ENCODE assay signal across 9 mouse cellular contexts in genomic region chr1:134989372-134989771, GRCm38 (mm10). TPM values are rescaled to one million over a fixed set of nuclear protein-coding genes. Genes with fewer than 3 reads are reported as not detected.
DNase-seq lines count a peak whose midpoint lies in the region; ATAC-seq and TF ChIP-seq lines count a peak whose summit lies in the region.
"Had no signal": no experiment of that assay in that cellular context is flagged by ENCODE, and none has a peak within 500 bp of the region (broad histone marks: within the 10 kb centered on the region; RNA-seq: fewer than 3 reads in every experiment).

No protein-coding gene starts in this region.

- peak; percentile 100 for TF ChIP-seq CTCF in midbrain, postnatal 0 days (IDR thresholded peaks at IDR 0.05)

- H3K36me3 ChIP-seq in heart, embryonic 12.5 days = no peaks in the 10 kb centered on the region
- H3K36me3 ChIP-seq in midbrain, postnatal 0 days (ENCODE audit: insufficient read depth, low read length) = no peaks in the 10 kb centered on the region
- H3K36me3 ChIP-seq: neural tube, embryonic 12.5 days had no signal

- no peaks in the 10 kb centered on the region for H3K9me3 ChIP-seq in heart, embryonic 12.5 days (replicated peaks)
- H3K9me3 ChIP-seq in midbrain, postnatal 0 days (ENCODE audit: low read length) = no peaks in the 10 kb centered on the region

- H3K27ac ChIP-seq in heart, embryonic 12.5 days (ENCODE audit: poor library complexity, severe bottlenecking) = no peak overlapping the region
- no peak overlapping the region for H3K27ac ChIP-seq in midbrain, postnatal 0 days (ENCODE audit: low read depth, low read length)
- H3K27ac ChIP-seq: neural tube, embryonic 12.5 days had no signal

- DNase-seq in heart, adult 18-20 months = peak; percentile 74 to 89
- DNase-seq in R1 (ENCODE audit: low read depth, low spot score) = peak; percentile 84
- DNase-seq in cerebellum, postnatal 14 days = peak; percentile 91 to 93
- peak; percentile 12 for DNase-seq in gonadal fat pad, adult 2 months (ENCODE audit: low read depth)
- peak; percentile 56 to 79 for DNase-seq in layer of hippocampus, postnatal 25 days (ENCODE audit: extremely low spot score in 1 of 2, low spot score in 1 of 2)
- peak; percentile 94 for DNase-seq in midbrain, postnatal 0 days (ENCODE audit: low spot score)
- peak; percentile 75 for DNase-seq in telencephalon, adult 2 months (ENCODE audit: low read depth, low spot score)

- H3K4me1 ChIP-seq in heart, embryonic 12.5 days (replicated peaks) = peaks cover 9% of the 10 kb centered on the region; the same call in 1 of the 2 replicates
- no peaks in the 10 kb centered on the region for H3K4me1 ChIP-seq in midbrain, postnatal 0 days (ENCODE audit: insufficient read depth, low read length)

- WGBS in heart, embryonic 12.5 days = 10% methylated on average over 7 of the region's 7 CpGs
- WGBS in midbrain, postnatal 0 days = 11% methylated on average over 7 of the region's 7 CpGs

- ATAC-seq in heart, embryonic 12.5 days (ENCODE audit: insufficient number of reproducible peaks, low FRiP score) = no peak
- ATAC-seq in midbrain, postnatal 0 days (ENCODE audit: low FRiP score) = no peak

- no peak overlapping the region for H3K4me2 ChIP-seq in heart, embryonic 12.5 days
- no peak overlapping the region for H3K4me2 ChIP-seq in midbrain, postnatal 0 days (ENCODE audit: low read depth, low read length, poor library complexity, severe bottlenecking)
- H3K4me2 ChIP-seq: neural tube, embryonic 12.5 days had no signal

- H3K4me3 ChIP-seq in heart, embryonic 12.5 days = no peak overlapping the region
- no peak overlapping the region for H3K4me3 ChIP-seq in midbrain, postnatal 0 days (ENCODE audit: low read depth, low read length)
- H3K4me3 ChIP-seq: neural tube, embryonic 12.5 days had no signal

- no peak overlapping the region for H3K9ac ChIP-seq in heart, embryonic 12.5 days
- no peak overlapping the region for H3K9ac ChIP-seq in midbrain, postnatal 0 days (replicated peaks; ENCODE audit: low read length, poor library complexity, severe bottlenecking)
- H3K9ac ChIP-seq: neural tube, embryonic 12.5 days had no signal

- peaks cover 39% of the 10 kb centered on the region for H3K27me3 ChIP-seq in heart, embryonic 12.5 days (replicated peaks)
- H3K27me3 ChIP-seq in midbrain, postnatal 0 days (ENCODE audit: insufficient read depth, low read length) = no peaks in the 10 kb centered on the region

RNA-seq across cellular contexts. Expression of gene Ube2t, which starts 27.0 kb away (rescaled TPM):
- total RNA-seq in heart, adult 18-20 months (2021) = 1 to 10 TPM; 6.7 to 8.1 TPM
- polyA plus RNA-seq in heart, embryonic 12.5 days (2016; fragmentation: Nextera tagmentation; extraction: Ambion mirVana) = 46.6 and 48.7 TPM in 2 replicates
- 0.95 and 1.3 TPM in 2 replicates for polyA plus RNA-seq in gonadal fat pad, adult 2 months (2012; rRNA removed)
- total RNA-seq in layer of hippocampus, postnatal 25 days (2021) = 1 to 10 TPM; 2.0 to 2.4 TPM
- 3.1 and 3.5 TPM in 2 replicates for total RNA-seq in midbrain, postnatal 0 days (2014; rRNA removed)
- polyA plus RNA-seq in midbrain, postnatal 0 days (2015; fragmentation: Nextera tagmentation; extraction: Ambion mirVana) = 3.8 and 5.3 TPM in 2 replicates

RNA-seq across cellular contexts. Expression of gene Ppp1r12b, which starts 33.6 kb away (rescaled TPM):
- total RNA-seq in heart, adult 18-20 months (2021) = 100 to 1,000 TPM; 158 to 162 TPM
- polyA plus RNA-seq in heart, embryonic 12.5 days (2016; fragmentation: Nextera tagmentation; extraction: Ambion mirVana) = 29.6 and 31.2 TPM in 2 replicates
- 23.1 and 24.4 TPM in 2 replicates for polyA plus RNA-seq in gonadal fat pad, adult 2 months (2012; rRNA removed)
- total RNA-seq in layer of hippocampus, postnatal 25 days (2021) = 10 to 100 TPM; 68.5 to 75.8 TPM
- 37.7 and 43.8 TPM in 2 replicates for total RNA-seq in midbrain, postnatal 0 days (2014; rRNA removed)
- 9.1 and 11.3 TPM in 2 replicates for polyA plus RNA-seq in midbrain, postnatal 0 days (2015; fragmentation: Nextera tagmentation; extraction: Ambion mirVana)

Comparison
In these comparisons a context has a peak if more than half of its experiments do, and no peak if none do; other contexts are left out.
1. DNase-seq: peak in every context shown above with its lines; median percentile 94 in midbrain, postnatal 0 days; 92 in cerebellum, postnatal 14 days; 84 in R1; 82 in heart, adult 18-20 months; 75 in telencephalon, adult 2 months; 68 in layer of hippocampus, postnatal 25 days; 12 in gonadal fat pad, adult 2 months.